Mouse (Mus musculus) intestine, embryonic 15.5 days (tissue): Measurements from ENCODE around the gene Aqp11. TPM values are rescaled to one million over a fixed set of nuclear protein-coding genes. Genes with fewer than 3 reads are reported as not detected.
A peak's percentile ranks its signal among the peaks of the same experiment; 100 is the strongest.

Experiments
- ATAC-seq: fragments of 200-750 bp; cut with Nextera tagmentation; 2 replicates; pipeline ENCODE4 v1.8.0; 2017; ENCODE audit warnings: moderate TSS enrichment, moderate library complexity
- H3K27ac ChIP-seq: fragments of 300-500 bp; sonication (generic); 2 replicates; pipeline ENCODE4 v1.5.1; 2015; ENCODE audit warnings: mild to moderate bottlenecking, inconsistent platforms
- H3K27me3 ChIP-seq: fragments of 300-500 bp; sonication (generic); replicated peaks from 2 replicates; pipeline ENCODE4 v1.6.1; 2015; ENCODE audit warnings: inconsistent platforms
- H3K36me3 ChIP-seq: fragments of 300-500 bp; sonication (generic); 2 replicates; pipeline ENCODE4 v1.6.1; 2015; ENCODE audit warnings: inconsistent platforms
- H3K4me1 ChIP-seq: fragments of 300-500 bp; sonication (generic); replicated peaks from 2 replicates; pipeline ENCODE4 v1.6.1; 2015; ENCODE audit warnings: inconsistent platforms
- H3K4me2 ChIP-seq: fragments of 300-500 bp; sonication (generic); replicated peaks from 2 replicates; pipeline ENCODE4 v1.6.1; 2015; ENCODE audit warnings: mild to moderate bottlenecking, inconsistent platforms
- H3K4me3 ChIP-seq: fragments of 300-500 bp; sonication (generic); replicated peaks from 2 replicates; pipeline ENCODE4 v1.5.1; 2015; ENCODE audit warnings: inconsistent platforms
- H3K9ac ChIP-seq: fragments of 300-500 bp; sonication (generic); 2 replicates; pipeline ENCODE4 v1.6.1; 2015; ENCODE audit warnings: inconsistent platforms
- H3K9me3 ChIP-seq: fragments of 300-500 bp; sonication (generic); 2 replicates; pipeline ENCODE4 v1.6.1; 2016; ENCODE audit warnings: inconsistent platforms
- WGBS: fragments of 180-500 bp; shearing (Covaris S2); methylation state at CpG from one replicate; pipeline ENCODE4 v1.1.7; 2015; 5-methylcytosine and 5-hydroxymethylcytosine counted together
- polyA plus RNA-seq: library from polyadenylated mRNA; unstranded; fragments of >200 nt; fragmentation: Nextera tagmentation; extraction: Ambion mirVana; gene quantifications from 2 replicates; pipeline ENCODE4 v1.2.1, GENCODE M21; 2015

Gene Aqp11
- polyA plus RNA-seq, 1 experiment from 2014 or later, result 52.1 TPM

- H3K27me3 ChIP-seq, result no peaks in the 10 kb centered on the region
- no peak overlapping the region for H3K9ac ChIP-seq
- no peak overlapping the region for H3K27ac ChIP-seq
- no peaks in the 10 kb centered on the region for H3K4me1 ChIP-seq
- no peak for ATAC-seq
- no peak overlapping the region for H3K4me2 ChIP-seq
- WGBS, result 86% methylated on average over 7 of the region's 7 CpGs
- peaks cover 14% of the 10 kb centered on the region for H3K36me3 ChIP-seq
- no peak overlapping the region for H3K4me3 ChIP-seq
- H3K9me3 ChIP-seq, result no peaks in the 10 kb centered on the region
Measured at GRCm38 (mm10) chr7:97722278-97722918, 15.7 kb downstream of the Aqp11 start.

DNA sequence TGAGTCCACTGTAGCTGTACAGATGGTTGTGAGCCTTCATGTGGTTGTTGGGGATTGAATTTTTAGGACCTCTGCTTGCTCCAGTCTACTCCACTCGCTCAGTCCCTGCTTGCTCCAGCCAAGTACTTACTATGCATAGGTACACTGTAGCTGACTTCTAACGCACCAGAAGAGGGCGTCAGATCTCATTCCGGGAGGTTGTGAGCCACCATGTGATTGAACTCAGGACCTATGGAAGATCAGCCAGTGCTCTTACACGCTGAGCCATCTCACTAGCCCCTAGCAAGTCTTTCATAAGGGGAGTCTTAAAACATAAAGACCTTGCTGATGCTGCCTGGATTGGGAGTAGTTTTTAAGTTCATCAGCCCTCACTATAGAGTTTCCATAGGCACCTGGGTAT lies 18.0 kb downstream of the Aqp11 start:
- ATAC-seq, result no peak
- Histone ChIP-seq H3K4me2 (no peak overlapping the region), H3K9ac (no peak overlapping the region), H3K4me1 (no peaks in the 10 kb centered on the region), H3K9me3 (no peaks in the 10 kb centered on the region), H3K36me3 (peaks cover 8% of the 10 kb centered on the region), H3K4me3 (no peak overlapping the region), H3K27ac (no peak overlapping the region), H3K27me3 (no peaks in the 10 kb centered on the region)
- 87% methylated on average over 5 of the region's 5 CpGs for WGBS

DNA sequence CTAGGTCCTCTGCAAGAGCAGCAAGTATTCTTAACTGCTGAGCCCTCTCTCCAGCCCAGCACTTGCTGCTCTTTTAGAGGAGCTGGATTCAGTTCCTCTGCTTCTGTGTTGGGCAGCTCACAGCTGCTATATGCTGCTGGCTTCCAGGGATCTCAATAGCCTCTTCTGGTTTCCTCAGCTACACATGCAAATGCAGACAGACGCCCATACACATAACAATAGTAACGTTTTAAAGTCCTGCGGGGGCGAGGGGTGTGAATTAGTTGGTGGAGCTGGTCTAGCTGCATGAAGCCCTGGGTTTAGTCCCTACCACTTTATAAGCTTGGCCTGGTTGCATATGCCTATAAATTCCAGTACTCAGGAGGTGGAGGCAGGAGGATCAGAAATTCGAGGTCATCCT lies 19.0 kb downstream of the Aqp11 start:
- no peak for ATAC-seq
- Histone ChIP-seq H3K9ac (no peak overlapping the region), H3K36me3 (peaks cover 14% of the 10 kb centered on the region), H3K27me3 (no peaks in the 10 kb centered on the region), H3K4me3 (no peak overlapping the region), H3K9me3 (no peaks in the 10 kb centered on the region), H3K4me2 (no peak overlapping the region), H3K27ac (no peak overlapping the region), H3K4me1 (no peaks in the 10 kb centered on the region)
- WGBS, result 79% methylated on average over 5 of the region's 5 CpGs

GRCm38 (mm10) chr7:97717326-97717725 lies 20.8 kb downstream of the Aqp11 start:
- Histone ChIP-seq H3K9me3 (no peaks in the 10 kb centered on the region), H3K9ac (no peak overlapping the region), H3K27me3 (no peaks in the 10 kb centered on the region), H3K4me3 (no peak overlapping the region), H3K4me2 (no peak overlapping the region), H3K36me3 (peaks cover 14% of the 10 kb centered on the region), H3K4me1 (no peaks in the 10 kb centered on the region), H3K27ac (no peak overlapping the region)
- ATAC-seq, result no peak
- 93% methylated on average over 1 of the region's 1 CpGs for WGBS

DNA sequence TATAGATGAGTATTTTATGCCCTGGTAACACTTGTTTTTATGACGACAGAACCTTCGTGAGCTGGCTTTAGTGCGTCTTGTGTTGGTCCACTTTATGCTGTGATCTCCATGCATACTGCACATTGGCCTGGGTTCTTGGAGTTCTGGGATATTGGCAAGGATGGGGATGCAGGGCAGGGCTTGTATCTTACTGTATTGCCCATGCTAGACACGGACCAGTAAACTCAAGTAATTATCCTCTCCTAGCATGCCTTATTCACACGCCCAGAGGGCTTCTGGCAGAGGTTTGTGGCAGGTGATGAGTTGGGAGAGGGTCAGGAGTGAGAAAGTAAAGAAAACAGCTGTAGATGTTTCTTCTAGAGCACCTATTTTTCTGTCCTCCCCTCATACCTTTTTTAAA lies 23.4 kb downstream of the Aqp11 start:
- ATAC-seq, result no peak
- peaks cover 12% of the 10 kb centered on the region for H3K36me3 ChIP-seq

GRCm38 (mm10) chr7:97709204-97709603 lies 28.9 kb downstream of the Aqp11 start:
- WGBS, result 89% methylated on average over 3 of the region's 3 CpGs
- H3K36me3 ChIP-seq, result peaks cover 6% of the 10 kb centered on the region; the same call in 1 of the 2 replicates

More for the DNA sequence above, 23.4 kb downstream of the Aqp11 start:
- no peaks in the 10 kb centered on the region for H3K4me1 ChIP-seq
- WGBS, result 96% methylated on average over 5 of the region's 5 CpGs
- no peak overlapping the region for H3K9ac ChIP-seq
- no peak overlapping the region for H3K4me3 ChIP-seq
- H3K4me2 ChIP-seq, result no peak overlapping the region
- no peaks in the 10 kb centered on the region for H3K9me3 ChIP-seq
- H3K27ac ChIP-seq, result no peak overlapping the region
- no peaks in the 10 kb centered on the region for H3K27me3 ChIP-seq

GRCm38 (mm10) chr7:97707809-97708208 lies 30.3 kb downstream of the Aqp11 start:
- Histone ChIP-seq H3K27me3 (no peaks in the 10 kb centered on the region), H3K9me3 (no peaks in the 10 kb centered on the region), H3K27ac (no peak overlapping the region), H3K4me3 (no peak overlapping the region), H3K4me1 (no peaks in the 10 kb centered on the region), H3K9ac (no peak overlapping the region), H3K4me2 (no peak overlapping the region), H3K36me3 (peaks cover 6% of the 10 kb centered on the region; the same call in 1 of the 2 replicates)
- 80% methylated on average over 5 of the region's 5 CpGs for WGBS
- no peak for ATAC-seq

More at GRCm38 (mm10) chr7:97709204-97709603, 28.9 kb downstream of the Aqp11 start:
- Histone ChIP-seq H3K27ac (no peak overlapping the region), H3K27me3 (no peaks in the 10 kb centered on the region), H3K9me3 (no peaks in the 10 kb centered on the region), H3K4me2 (no peak overlapping the region), H3K4me1 (no peaks in the 10 kb centered on the region), H3K9ac (no peak overlapping the region), H3K4me3 (no peak overlapping the region)
- ATAC-seq, result no peak

DNA sequence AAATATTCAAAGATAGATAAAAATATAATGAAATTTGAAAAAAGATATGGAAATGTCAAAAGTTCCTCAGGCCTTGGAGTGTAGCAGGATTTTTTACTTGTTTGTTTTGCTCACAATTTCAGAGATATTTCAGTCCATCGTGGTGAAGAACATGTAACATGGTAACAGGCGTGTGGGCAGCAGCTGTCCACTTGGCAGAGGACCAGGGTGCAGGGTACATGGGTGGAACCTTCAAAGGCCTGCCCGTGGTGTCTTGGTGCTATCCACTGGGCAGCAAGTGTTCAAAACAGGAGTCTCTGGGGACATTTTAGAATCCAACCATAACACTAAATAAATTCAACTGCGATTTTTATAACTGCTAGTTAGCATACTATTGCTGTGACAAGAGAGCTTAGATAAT lies 31.0 kb downstream of the Aqp11 start:
- no peak for ATAC-seq
- peaks cover 6% of the 10 kb centered on the region; the same call in 1 of the 2 replicates for H3K36me3 ChIP-seq
- no peak overlapping the region for H3K27ac ChIP-seq
- no peak overlapping the region for H3K4me3 ChIP-seq
- H3K9me3 ChIP-seq, result no peaks in the 10 kb centered on the region
- H3K4me2 ChIP-seq, result no peak overlapping the region
- H3K4me1 ChIP-seq, result no peaks in the 10 kb centered on the region
- H3K27me3 ChIP-seq, result no peaks in the 10 kb centered on the region
- H3K9ac ChIP-seq, result no peak overlapping the region
- WGBS, result 89% methylated on average over 4 of the region's 4 CpGs

- no peak overlapping the region for H3K4me3 ChIP-seq
- 0 out of 2 replicates have a peak, but pooled peaks cover under 1% of the 10 kb centered on the region for H3K4me1 ChIP-seq
- H3K4me2 ChIP-seq, result no peak overlapping the region
- H3K36me3 ChIP-seq, result no peaks in the 10 kb centered on the region
- WGBS, result 84% methylated on average over 6 of the region's 6 CpGs
- no peaks in the 10 kb centered on the region for H3K9me3 ChIP-seq
- H3K27ac ChIP-seq, result no peak overlapping the region
- H3K27me3 ChIP-seq, result no peaks in the 10 kb centered on the region
- no peak overlapping the region for H3K9ac ChIP-seq
- ATAC-seq, result no peak
Measured at GRCm38 (mm10) chr7:97701106-97701505, 37.0 kb downstream of the Aqp11 start.

- H3K4me2 ChIP-seq, result no peak overlapping the region
- no peak overlapping the region for H3K27ac ChIP-seq
- no peaks in the 10 kb centered on the region for H3K36me3 ChIP-seq
- no peaks in the 10 kb centered on the region for H3K27me3 ChIP-seq
- H3K9ac ChIP-seq, result no peak overlapping the region
- no peaks in the 10 kb centered on the region for H3K9me3 ChIP-seq
- H3K4me1 ChIP-seq, result 0 out of 2 replicates have a peak, but pooled peaks cover 5% of the 10 kb centered on the region
- no peak overlapping the region for H3K4me3 ChIP-seq
- 91% methylated on average over 4 of the region's 4 CpGs for whole genome bisulfite sequencing
- ATAC-seq, result no peak
Measured at GRCm38 (mm10) chr7:97700173-97700572, 37.9 kb downstream of the Aqp11 start.

GRCm38 (mm10) chr7:97696506-97697254 lies 41.4 kb downstream of the Aqp11 start, which contains the start of gene Clns1a:
Gene Clns1a, plus strand, starts transcription at chr7:97696634.
- Histone ChIP-seq H3K27ac (peak within 1 kb of the TSS; percentile 77), H3K27me3 (no peaks in the 10 kb centered on the region), H3K4me3 (peak within 1 kb of the TSS; percentile 89), H3K9ac (peak within 1 kb of the TSS; percentile 85), H3K36me3 (no peaks in the 10 kb centered on the region), H3K4me2 (peak within 1 kb of the TSS; percentile 61), H3K9me3 (no peaks in the 10 kb centered on the region), H3K4me1 (0 out of 2 replicates have a peak, but pooled peaks cover 5% of the 10 kb centered on the region)
- ATAC-seq, result peak; percentile 98
- WGBS, result under 1% methylated on average over 63 of the region's 63 CpGs

DNA sequence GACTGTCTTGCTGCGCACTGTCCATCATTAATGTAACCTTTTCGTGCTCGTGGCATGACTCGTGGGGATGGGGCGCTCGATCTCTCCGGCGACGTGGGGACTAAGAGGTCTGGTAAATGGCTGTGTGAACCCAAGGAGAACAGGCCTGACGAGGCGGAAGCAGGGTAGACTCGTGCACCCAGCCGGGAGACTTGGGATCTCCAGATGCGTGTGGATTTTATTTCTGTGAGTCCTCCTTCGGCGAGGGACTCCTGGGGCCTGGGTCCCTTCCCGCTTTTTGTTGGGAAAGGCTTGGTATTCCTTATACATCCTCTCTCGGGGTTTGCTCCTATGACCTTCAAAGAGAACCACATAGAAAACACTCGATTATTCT lies 42.0 kb downstream of the Aqp11 start:
- H3K9me3 ChIP-seq, result no peaks in the 10 kb centered on the region
- H3K4me2 ChIP-seq, result peak overlapping the region; percentile 61
- H3K27ac ChIP-seq, result peak overlapping the region; percentile 34
- ATAC-seq, result peak; percentile 70
- no peaks in the 10 kb centered on the region for H3K27me3 ChIP-seq
- H3K4me3 ChIP-seq, result peak overlapping the region; percentile 89
- no peaks in the 10 kb centered on the region for H3K36me3 ChIP-seq
- WGBS, result 35% methylated on average over 19 of the region's 19 CpGs
- 0 out of 2 replicates have a peak, but pooled peaks cover 5% of the 10 kb centered on the region for H3K4me1 ChIP-seq
- H3K9ac ChIP-seq, result peak overlapping the region; percentile 24; the same call in 1 of the 2 replicates
